Mouse (Mus musculus) gastrocnemius, postnatal 25 days (tissue): ENCODE measurements around the gene Capn13. TPM values are rescaled to one million over a fixed set of nuclear protein-coding genes. Genes with fewer than 3 reads are reported as not detected.

Experiments used
- DNase-seq: peaks from one replicate; pipeline ENCODE4 v3.0.0; 2022
- long read RNA-seq, 2 experiments: library from polyadenylated mRNA; stranded (forward); transcript quantifications; one replicate each; pipeline ENCODE4 v2.0.0; 2021
- total RNA-seq, 2 experiments: library from RNA; stranded (reverse); gene quantifications; 1 replicate in 1 of 2; 2 replicates in 1 of 2; pipeline ENCODE4 v1.2.3; 2021

Capn13 gene
- total RNA-seq = not detected
- long read RNA-seq, experiment 1, partial matches to known transcripts = 0 of 1 reads
- long read RNA-seq, experiment 1, other reads (novel, unspliced or antisense) = 1 of 1 reads
- long read RNA-seq, experiment 2 = 0 reads

GRCm38 (mm10) chr17:73400862-73401261 lies at the start of gene Capn13:
Gene Capn13 (minus strand): TSS chr17:73400866.
- DNase-seq = no peak

GRCm38 (mm10) chr17:73449104-73449503 lies 48.4 kb upstream of the Capn13 start:
- no peak for DNase-seq

GRCm38 (mm10) chr17:73440798-73441197 lies 40.1 kb upstream of the Capn13 start:
- no peak for DNase-seq

- DNase-seq = no peak
Measured at GRCm38 (mm10) chr17:73432564-73433006, 31.9 kb upstream of the Capn13 start.

- DNase-seq = no peak
Measured at GRCm38 (mm10) chr17:73432058-73432457, 31.4 kb upstream of the Capn13 start.

- no peak for DNase-seq
Measured at GRCm38 (mm10) chr17:73417382-73417781, 16.7 kb upstream of the Capn13 start.

GRCm38 (mm10) chr17:73416181-73416795 lies 15.6 kb upstream of the Capn13 start:
- DNase-seq = no peak

GRCm38 (mm10) chr17:73411817-73412216 lies 11.2 kb upstream of the Capn13 start:
- no peak for DNase-seq

- DNase-seq = no peak
Measured at GRCm38 (mm10) chr17:73401272-73401671, 606 bp upstream of the Capn13 start.

- no peak for DNase-seq
Measured at GRCm38 (mm10) chr17:73399136-73399535, 1.5 kb downstream of the Capn13 start.

GRCm38 (mm10) chr17:73393361-73393760 lies 7.3 kb downstream of the Capn13 start:
- no peak for DNase-seq

- DNase-seq = peak; percentile 40
Measured at GRCm38 (mm10) chr17:73391771-73392170, 8.9 kb downstream of the Capn13 start.

- no peak for DNase-seq
Measured at GRCm38 (mm10) chr17:73390191-73391089, 10.2 kb downstream of the Capn13 start.

- DNase-seq = no peak
Measured at GRCm38 (mm10) chr17:73389336-73389735, 11.3 kb downstream of the Capn13 start.

GRCm38 (mm10) chr17:73386581-73386980 lies 14.1 kb downstream of the Capn13 start:
- DNase-seq = no peak

- no peak for DNase-seq
Measured at GRCm38 (mm10) chr17:73385940-73386339, 14.7 kb downstream of the Capn13 start.

GRCm38 (mm10) chr17:73382327-73383014 lies 18.2 kb downstream of the Capn13 start:
- DNase-seq = no peak

GRCm38 (mm10) chr17:73381681-73382080 lies 19.0 kb downstream of the Capn13 start:
- no peak for DNase-seq

- DNase-seq = no peak
Measured at GRCm38 (mm10) chr17:73377778-73378484, 22.7 kb downstream of the Capn13 start.

GRCm38 (mm10) chr17:73367334-73367733 lies 33.3 kb downstream of the Capn13 start:
- DNase-seq = no peak

GRCm38 (mm10) chr17:73361054-73361453 lies 39.6 kb downstream of the Capn13 start:
- DNase-seq = no peak
